Mouse (Mus musculus) neutrophil, adult 83 days (primary cell): ENCODE data around the gene Sympk. TPM values are rescaled to one million over a fixed set of nuclear protein-coding genes. Genes with fewer than 3 reads are reported as not detected.

Experiments used
- total RNA-seq, 2 experiments: library from RNA; stranded (reverse); gene quantifications; one replicate each; pipeline ENCODE4 v1.2.4; 2023

Sympk gene
- total RNA-seq, result 10 to 100 TPM; 55.4 to 60.6 TPM

DNA sequence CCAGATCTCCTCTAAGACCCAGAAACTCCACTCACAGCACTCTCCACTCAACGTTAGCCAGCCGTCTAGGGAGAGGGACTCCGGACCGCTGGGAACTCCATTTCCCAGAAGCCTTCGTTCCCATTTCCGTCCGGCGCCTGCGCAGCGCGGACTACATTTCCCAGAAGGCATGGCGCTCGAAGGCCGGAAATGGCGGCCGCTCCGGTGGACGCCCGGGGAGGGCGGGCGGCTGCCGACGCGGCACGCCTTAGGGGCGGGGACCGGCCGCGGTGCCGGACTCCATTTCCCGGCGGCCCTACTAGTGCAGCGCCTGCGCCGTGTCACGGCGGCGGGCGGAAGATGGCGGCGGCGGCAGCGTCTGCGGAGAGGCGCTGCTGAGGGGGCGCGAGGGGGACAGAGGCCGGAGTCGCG, at the start of gene Sympk:
TSS of gene Sympk (plus strand) at position 282 of the 411 bp plus-strand sequence.

DNA sequence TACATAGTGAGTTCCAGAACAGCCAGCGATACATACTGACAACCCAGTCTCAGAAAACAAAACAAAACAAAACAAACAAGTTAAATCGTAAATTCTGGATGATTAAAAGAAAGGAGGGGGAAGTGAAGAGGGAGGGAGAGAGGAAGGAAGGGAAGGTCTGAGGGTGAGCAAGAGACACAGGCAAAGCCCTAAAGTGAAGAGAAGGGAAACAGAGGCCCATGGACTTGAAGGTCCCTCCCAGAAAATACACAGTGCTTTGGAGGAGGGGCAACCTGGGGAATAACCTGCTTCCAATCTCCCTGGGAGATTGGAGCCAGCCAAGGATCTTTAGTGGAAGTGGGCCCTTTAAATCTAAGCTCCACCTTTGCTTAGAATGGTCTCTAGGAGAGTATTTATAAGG, 37.1 kb upstream of the Sympk start, which contains the start of gene Nanos2:
TSS of gene Nanos2 (plus strand) at position 301 of the 400 bp plus-strand sequence.

GRCm38 (mm10) chr7:18990601-18991295, 33.4 kb upstream of the Sympk start, which contains the start of gene Mypop:
Gene Mypop (plus strand): TSS chr7:18991245.

GRCm38 (mm10) chr7:19003902-19004630, 20.1 kb upstream of the Sympk start, which contains the start of gene Irf2bp1:
Gene Irf2bp1 (plus strand): TSS chr7:19004044.

GRCm38 (mm10) chr7:19023357-19023814, 791 bp upstream of the Sympk start, which contains the start of gene Foxa3:
Gene Foxa3 (minus strand): TSS chr7:19023538.

DNA sequence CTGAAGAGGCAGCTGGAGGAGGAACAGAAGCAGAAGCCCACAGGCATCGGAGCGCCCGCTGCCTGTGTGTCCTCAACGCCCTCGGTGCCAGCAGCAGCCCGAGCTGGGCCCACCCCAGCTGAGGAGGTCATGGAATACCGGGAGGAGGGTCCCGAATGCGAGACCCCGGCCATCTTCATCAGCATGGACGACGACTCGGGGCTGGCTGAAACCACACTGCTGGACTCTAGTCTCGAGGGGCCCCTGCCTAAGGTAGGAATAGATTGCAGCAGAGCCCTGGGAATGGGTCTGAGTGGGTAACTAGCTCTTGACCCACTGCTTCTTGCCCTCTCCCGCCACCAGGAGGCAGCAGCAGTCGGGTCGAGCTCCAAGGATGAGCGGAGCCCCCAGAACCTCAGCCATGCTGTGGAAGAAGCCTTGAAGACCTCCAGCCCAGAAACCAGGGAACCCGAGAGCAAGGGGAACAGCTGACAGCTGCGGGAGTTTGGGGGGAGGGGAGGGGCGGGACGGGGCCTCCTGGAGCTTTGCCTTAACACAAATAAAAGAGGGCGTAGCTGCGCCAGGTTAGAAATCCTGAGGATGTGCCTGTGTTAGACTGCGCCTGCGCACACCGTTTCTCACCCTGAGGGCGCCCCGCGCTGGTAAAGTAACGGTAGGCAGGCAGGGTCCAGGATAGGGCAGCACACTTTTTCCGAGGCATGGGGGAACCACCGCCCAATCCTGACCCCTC, 30.0 kb downstream of the Sympk start, which contains the start of gene Rsph6a:
TSS of gene Rsph6a (plus strand) at position 644 of the 730 bp plus-strand sequence.

DNA sequence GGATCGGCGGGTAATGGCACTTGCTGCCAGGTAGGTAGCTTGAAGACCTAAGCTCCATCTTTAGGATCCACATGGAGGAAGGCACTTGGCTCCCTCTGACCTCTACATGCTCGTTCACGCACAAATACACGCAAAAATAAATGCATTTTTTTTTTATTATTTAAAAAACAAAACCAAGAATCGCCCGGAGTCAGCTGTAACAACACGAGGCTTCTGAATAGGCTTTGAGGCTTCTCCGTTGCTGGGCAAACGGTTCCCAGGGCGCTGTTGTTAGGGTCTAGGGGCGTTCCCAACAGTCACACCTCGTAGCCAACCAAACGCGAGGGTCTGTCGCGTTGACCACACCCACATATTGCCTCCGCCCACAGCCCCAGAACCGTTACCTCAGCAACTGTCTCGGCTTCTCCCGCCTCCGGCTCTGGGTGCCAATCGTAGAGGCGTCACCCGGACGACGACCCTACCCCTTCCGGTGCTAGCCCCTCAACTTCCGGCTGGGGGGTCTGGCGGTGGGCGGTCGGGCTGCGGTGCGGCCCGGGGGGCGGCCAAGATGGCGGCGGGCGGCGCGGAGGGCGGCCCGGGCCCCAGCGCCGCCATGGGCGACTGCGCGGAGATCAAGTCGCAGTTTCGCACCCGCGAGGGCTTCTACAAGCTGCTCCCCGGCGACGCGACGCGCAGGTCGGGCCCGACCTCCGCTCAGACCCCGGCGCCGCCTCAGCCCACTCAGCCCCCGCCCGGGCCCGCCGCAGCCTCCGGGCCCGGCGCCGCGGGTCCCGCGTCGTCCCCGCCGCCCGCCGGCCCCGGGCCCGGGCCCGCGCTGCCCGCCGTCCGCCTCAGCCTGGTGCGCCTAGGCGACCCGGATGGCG, 51.8 kb downstream of the Sympk start, which contains the start of gene Dmwd:
TSS of gene Dmwd (plus strand) at position 505 of the 863 bp plus-strand sequence.

GRCm38 (mm10) chr7:19083701-19084100, 59.5 kb downstream of the Sympk start, which contains the start of gene Dmpk:
Gene Dmpk (plus strand): TSS chr7:19083849.

DNA sequence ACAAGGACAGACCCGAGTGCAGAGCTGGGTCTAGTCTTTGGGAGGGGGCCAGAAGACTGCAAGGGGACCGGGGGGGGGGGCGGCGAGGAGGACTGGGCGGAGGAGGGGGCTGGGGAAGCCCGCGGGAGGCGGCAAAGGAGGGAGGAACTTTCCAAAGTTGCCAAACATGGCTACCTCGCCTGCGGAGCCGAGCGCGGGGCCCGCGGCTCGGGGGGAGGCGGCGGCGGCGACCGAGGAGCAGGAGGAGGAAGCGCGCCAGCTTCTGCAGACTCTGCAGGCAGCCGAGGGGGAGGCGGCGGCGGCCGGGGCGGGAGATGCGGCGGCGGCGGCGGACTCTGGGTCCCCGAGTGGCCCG, 70.3 kb downstream of the Sympk start, which contains the start of gene Six5:
TSS of gene Six5 (plus strand) at position 124 of the 355 bp plus-strand sequence.

Other genes with a start within 250 kb of the Sympk start
- not detected for gene Psg19, start 225.9 kb upstream of the Sympk start, total RNA-seq
- gene Psg17, start 202.8 kb upstream of the Sympk start, total RNA-seq, result not detected
- gene Mill2, start 184.4 kb upstream of the Sympk start, total RNA-seq, result not detected
- gene Pglyrp1, start 153.0 kb upstream of the Sympk start, total RNA-seq, result 1,000 to 10,000 TPM; 1,945 to 1,998 TPM
- 10 to 100 TPM; 12.4 to 17.8 TPM for gene Ccdc61, start 114.0 kb upstream of the Sympk start, total RNA-seq
- gene Nova2, start 98.5 kb upstream of the Sympk start, total RNA-seq, result under 1 TPM in 1 of 2 experiments, not detected in 1; 0.04 TPM
- gene Nanos2, start 37.0 kb upstream of the Sympk start, total RNA-seq, result not detected
- gene Mypop, start 33.1 kb upstream of the Sympk start, total RNA-seq, result under 1 TPM; 0.24 to 0.35 TPM
- gene Irf2bp1, start 20.3 kb upstream of the Sympk start, total RNA-seq, result 10 to 100 TPM; 15.4 to 18.3 TPM
- not detected for gene Foxa3, start 839 bp upstream of the Sympk start, total RNA-seq
- not detected for gene Rsph6a, start 30.3 kb downstream of the Sympk start, total RNA-seq
- 10 to 100 TPM; 13.9 to 23.0 TPM for gene Dmwd, start 51.9 kb downstream of the Sympk start, total RNA-seq
- 1 to 10 TPM; 4.6 to 7.9 TPM for gene Dmpk, start 59.5 kb downstream of the Sympk start, total RNA-seq
- gene Six5, start 70.2 kb downstream of the Sympk start, total RNA-seq, result 1 to 10 TPM in 1 of 2 experiments, under 1 TPM in 1; 0.35 to 1.1 TPM
- not detected for gene Gm4969, start 94.0 kb downstream of the Sympk start, total RNA-seq
- 10 to 100 TPM; 16.2 to 16.6 TPM for gene Fbxo46, start 95.5 kb downstream of the Sympk start, total RNA-seq
- gene Qpctl, start 124.9 kb downstream of the Sympk start, total RNA-seq, result 10 to 100 TPM; 10.4 to 10.8 TPM
- 10 to 100 TPM; 44.8 to 49.2 TPM for gene Snrpd2, start 125.3 kb downstream of the Sympk start, total RNA-seq
- gene Gipr, start 141.8 kb downstream of the Sympk start, total RNA-seq, result not detected
- gene Eml2, start 152.0 kb downstream of the Sympk start, total RNA-seq, result 10 to 100 TPM; 59.9 to 73.3 TPM
- gene Gpr4, start 188.2 kb downstream of the Sympk start, total RNA-seq, result not detected
- 10 to 100 TPM; 22.5 to 24.0 TPM for gene Opa3, start 204.0 kb downstream of the Sympk start, total RNA-seq
- gene Vasp, start 247.4 kb downstream of the Sympk start, total RNA-seq, result 100 to 1,000 TPM; 586 to 605 TPM